Comparison of ENCODE assay signal across 8 mouse cellular contexts in the genomic region with DNA sequence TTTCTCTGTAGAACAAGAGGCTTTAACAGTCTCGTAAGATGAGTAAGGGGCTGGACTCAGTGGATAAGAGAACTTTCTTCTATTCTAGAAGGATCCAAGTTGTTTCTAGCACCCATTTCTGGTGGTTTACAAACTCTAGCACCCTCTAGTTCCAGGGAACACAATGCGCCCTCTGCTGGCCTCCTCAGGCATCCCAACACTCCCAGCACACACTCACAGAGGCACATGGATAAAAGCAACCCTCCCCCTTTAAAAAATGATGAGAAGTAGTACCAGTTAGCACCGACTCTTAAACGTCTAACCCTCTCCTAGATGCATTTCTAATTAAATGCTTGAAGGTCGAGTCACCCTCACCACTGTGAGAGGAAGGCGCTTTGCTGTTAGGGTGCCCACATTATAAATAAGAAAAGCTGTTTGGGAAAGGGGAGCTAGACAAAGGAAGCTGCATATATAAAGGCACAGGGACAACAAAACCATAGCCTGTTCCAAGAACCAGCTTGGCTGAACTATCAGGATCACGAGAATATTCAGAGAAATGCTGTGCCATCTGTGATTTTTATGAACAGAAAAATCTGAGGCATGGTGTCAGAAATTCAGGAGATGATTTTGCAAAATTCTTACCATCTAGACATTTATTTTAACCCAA. TPM values are rescaled to one million over a fixed set of nuclear protein-coding genes. Genes with fewer than 3 reads are reported as not detected.
A peak's percentile ranks its signal among the peaks of the same experiment; 100 is the strongest.
DNase-seq lines count a peak whose midpoint lies in the region; ATAC-seq and TF ChIP-seq lines count a peak whose summit lies in the region.

No protein-coding gene starts in this region.

- no peak overlapping the region for H3K4me3 ChIP-seq in kidney, postnatal 0 days (replicated peaks; ENCODE audit: low read depth, low read length)
- H3K4me3 ChIP-seq in hindbrain, embryonic 14.5 days (replicated peaks; ENCODE audit: low read length) = no peak overlapping the region

- peak; percentile 16 for DNase-seq in kidney, postnatal 0 days (ENCODE audit: low spot score)
- DNase-seq in kidney, adult 9 months = no peak
- DNase-seq in B cell, adult 2 months = peak; percentile 64 to 67
- no peak for DNase-seq in Patski (ENCODE audit: low read depth, low spot score)
- peak; percentile 23 to 50 for DNase-seq in layer of hippocampus, postnatal 25 days (ENCODE audit: extremely low spot score in 1 of 2, low spot score in 1 of 2)
- DNase-seq in hindbrain, embryonic 14.5 days (ENCODE audit: low spot score) = no peak
- no peak for DNase-seq in heart, adult 8-10 months (ENCODE audit: low spot score)
- DNase-seq in heart, postnatal 14 days = no peak

- no peak overlapping the region for H3K27ac ChIP-seq in kidney, postnatal 0 days
- H3K27ac ChIP-seq in hindbrain, embryonic 14.5 days = no peak overlapping the region

- no peaks in the 10 kb centered on the region for H3K9me3 ChIP-seq in kidney, postnatal 0 days (replicated peaks; ENCODE audit: low read length)
- H3K9me3 ChIP-seq in hindbrain, embryonic 14.5 days (ENCODE audit: control insufficient read depth, low read length) = no peaks in the 10 kb centered on the region

- 58% methylated on average over 7 of the region's 7 CpGs for WGBS in kidney, postnatal 0 days
- WGBS in hindbrain, embryonic 14.5 days = 53% methylated on average over 7 of the region's 7 CpGs

- no peak overlapping the region for H3K4me2 ChIP-seq in kidney, postnatal 0 days (ENCODE audit: low read length)
- H3K4me2 ChIP-seq in hindbrain, embryonic 14.5 days (replicated peaks) = no peak overlapping the region

- no peak for ATAC-seq in kidney, postnatal 0 days (replicated peaks; ENCODE audit: low FRiP score, low read depth)
- ATAC-seq in Patski = no peak
- no peak for ATAC-seq in hindbrain, embryonic 14.5 days (ENCODE audit: low FRiP score)

- CTCF ChIA-PET in Patski (lab: Charles Lee) = interaction anchor here (1.1 to 1.5 kb wide), 4 partner anchors 11 to 32 kb away, joined by 3 to 16 read pairs (median 11); no protein-coding TSS in a partner anchor

- no peaks in the 10 kb centered on the region for H3K36me3 ChIP-seq in kidney, postnatal 0 days (ENCODE audit: insufficient read depth, low read length)
- no peaks in the 10 kb centered on the region for H3K36me3 ChIP-seq in hindbrain, embryonic 14.5 days (replicated peaks; ENCODE audit: control insufficient read depth, insufficient read depth)

- no peak overlapping the region for H3K9ac ChIP-seq in kidney, postnatal 0 days (ENCODE audit: low read depth, low read length)
- no peak overlapping the region for H3K9ac ChIP-seq in hindbrain, embryonic 14.5 days

- intact Hi-C loops in heart, postnatal 14 days (cut with DNase I) = no loop called here

- POLR2A ChIA-PET in Patski (lab: Charles Lee) = interaction anchor here (1.2 kb wide), 1 partner anchor 30 kb away, joined by 3 read pairs; no protein-coding TSS in a partner anchor

- H3K4me1 ChIP-seq in kidney, postnatal 0 days (replicated peaks; ENCODE audit: insufficient read depth, low read length) = no peaks in the 10 kb centered on the region
- 0 out of 2 replicates have a peak, but pooled peaks cover 3% of the 10 kb centered on the region for H3K4me1 ChIP-seq in hindbrain, embryonic 14.5 days (replicated peaks; ENCODE audit: control insufficient read depth, insufficient read depth, low read length)

- in situ Hi-C loops in Patski (cut with MboI; ENCODE audit: low pct_unique_long_range_greater_than_20kb) = no loop called here

- no peaks in the 10 kb centered on the region for H3K27me3 ChIP-seq in kidney, postnatal 0 days (ENCODE audit: insufficient read depth, low read length)
- H3K27me3 ChIP-seq in Patski = peaks cover 3% of the 10 kb centered on the region
- H3K27me3 ChIP-seq in hindbrain, embryonic 14.5 days (ENCODE audit: control insufficient read depth, insufficient read depth, low read length) = peaks cover 11% of the 10 kb centered on the region; the same call in 1 of the 2 replicates

- peak; percentile 65 for TF ChIP-seq CTCF in kidney, postnatal 0 days (IDR thresholded peaks at IDR 0.05; ENCODE audit: low read depth)
- TF ChIP-seq CTCF in Patski (IDR thresholded peaks at IDR 0.05) = peak; percentile 88

RNA-seq across cellular contexts. Expression of a gene that starts 18.9 kb away (rescaled TPM):
- polyA plus RNA-seq in kidney, postnatal 0 days (2015; fragmentation: Nextera tagmentation; extraction: Ambion mirVana) = 28.1 and 29.9 TPM in 2 replicates
- 56.2 TPM for polyA plus RNA-seq in Patski (2021)
- total RNA-seq in layer of hippocampus, postnatal 25 days (2021) = 10 to 100 TPM; 50.8 to 52.3 TPM
- 25.5 and 26.2 TPM in 2 replicates for polyA plus RNA-seq in hindbrain, embryonic 14.5 days (2014; fragmentation: Nextera tagmentation; extraction: Ambion mirVana)
- total RNA-seq in heart, adult 8-10 months (2022) = 10 to 100 TPM; 30.2 to 36.9 (median 32.5) TPM
- 10 to 100 TPM; 27.5 to 29.7 TPM for total RNA-seq in heart, postnatal 14 days (2021)

Comparison
In these comparisons a context has a peak if more than half of its experiments do, and no peak if none do; other contexts are left out.
1. DNase-seq: peak in kidney, postnatal 0 days (single experiment), B cell, adult 2 months (2 of 2) and layer of hippocampus, postnatal 25 days (2 of 2); none in kidney, adult 9 months (single experiment), Patski (single experiment), hindbrain, embryonic 14.5 days (single experiment), heart, adult 8-10 months (single experiment) and heart, postnatal 14 days (0 of 2).